Mouse (Mus musculus) gastrocnemius, adult 18-20 months (tissue): ENCODE data around the gene Gdpd5. TPM values are rescaled to one million over a fixed set of nuclear protein-coding genes. Genes with fewer than 3 reads are reported as not detected.

Experiments
- DNase-seq: peaks from one replicate; pipeline ENCODE4 v3.0.0; 2021; ENCODE audit warnings: low spot score
- total RNA-seq, 2 experiments: library from RNA; stranded (reverse); gene quantifications; 2 replicates each; pipeline ENCODE4 v1.2.3; 2021

The Gdpd5 gene
- total RNA-seq, 2 experiments from 2014 or later = 6.2 to 8.8 TPM

GRCm38 (mm10) chr7:99441534-99442072, 60.4 kb downstream of the Gdpd5 start:
- DNase-seq = peak; percentile 36

GRCm38 (mm10) chr7:99443164-99443563, 62.0 kb downstream of the Gdpd5 start:
- DNase-seq = peak; percentile 30

GRCm38 (mm10) chr7:99444012-99444411, 62.8 kb downstream of the Gdpd5 start:
- no peak for DNase-seq

DNA sequence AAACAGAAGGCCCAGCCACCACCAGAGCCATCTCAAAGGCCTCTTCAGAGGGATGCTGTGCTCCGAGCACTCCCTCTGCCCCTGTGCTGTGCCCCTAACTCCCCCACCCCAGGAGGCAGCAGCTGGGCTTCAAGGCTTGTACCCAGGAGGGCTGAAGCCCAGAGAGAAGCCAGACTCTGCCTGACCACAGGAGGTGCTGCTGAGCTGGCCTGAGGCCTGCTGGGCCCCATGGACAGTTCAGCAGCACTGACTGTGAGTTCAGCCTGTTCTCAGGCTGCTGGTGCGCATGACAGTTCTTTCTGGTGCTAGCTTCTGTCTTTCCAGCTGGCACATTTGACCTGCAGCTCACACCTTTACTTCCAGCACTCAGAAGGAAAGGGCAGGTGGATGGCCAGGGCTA, 64.6 kb downstream of the Gdpd5 start:
- no peak for DNase-seq

GRCm38 (mm10) chr7:99447323-99447722, 66.1 kb downstream of the Gdpd5 start:
- DNase-seq = no peak

DNA sequence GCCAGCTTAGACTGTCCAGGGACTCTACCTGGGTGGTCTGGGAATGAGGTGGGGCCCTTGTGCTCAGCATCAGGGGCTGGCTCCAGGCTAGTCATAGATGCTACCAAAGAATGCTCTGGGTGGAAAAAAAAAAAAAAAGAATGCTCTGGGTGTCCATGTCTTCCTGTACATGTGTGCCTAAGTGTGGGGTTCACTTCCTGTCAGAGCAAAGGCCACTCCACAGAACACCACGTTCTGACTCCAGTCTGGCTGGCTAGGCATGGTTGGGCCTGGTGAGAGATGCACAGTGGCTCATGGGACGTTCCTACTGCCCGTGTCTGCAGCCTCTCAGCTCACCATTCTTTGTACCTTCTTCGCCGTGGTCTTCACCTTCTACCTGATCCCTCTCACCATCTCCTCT, 67.4 kb downstream of the Gdpd5 start:
- DNase-seq = no peak

DNA sequence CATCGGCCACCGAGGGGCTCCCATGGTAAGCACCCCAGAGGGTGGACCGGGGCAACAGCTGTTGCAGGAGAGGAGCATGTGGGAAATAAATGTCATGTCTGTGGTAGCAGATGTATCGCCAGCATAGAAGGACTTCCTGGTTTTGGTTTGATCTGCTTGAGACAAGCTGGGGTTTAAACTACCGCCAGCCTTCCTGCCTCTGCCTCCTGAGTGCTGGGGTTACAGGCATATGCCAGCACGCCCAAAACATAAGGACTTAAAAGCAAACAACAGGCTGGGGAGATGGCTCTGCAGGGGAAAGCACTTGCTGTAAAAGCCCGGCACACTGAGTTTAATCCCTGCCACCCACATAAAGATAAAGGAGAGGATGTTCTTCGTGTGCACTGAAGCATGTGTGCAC, 67.8 kb downstream of the Gdpd5 start:
- no peak for DNase-seq

DNA sequence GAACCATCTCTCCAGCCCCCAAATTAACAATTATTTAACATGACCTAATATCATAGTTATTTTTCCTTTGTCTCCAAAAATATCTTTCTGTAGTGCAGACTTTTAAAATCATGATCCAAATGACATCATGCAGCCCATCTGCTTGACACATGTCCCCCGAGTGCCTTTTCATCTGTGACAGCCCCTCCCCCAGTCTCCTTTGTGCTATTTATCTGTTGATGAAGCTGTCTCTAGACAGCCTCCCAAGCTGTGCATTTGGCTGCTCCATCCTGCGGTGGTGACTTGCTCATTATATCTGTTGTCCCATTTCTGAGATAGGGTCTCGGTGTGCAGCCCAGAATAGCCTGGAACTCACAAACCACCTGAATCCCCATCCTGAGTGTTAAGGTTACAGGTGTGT, 68.5 kb downstream of the Gdpd5 start:
- DNase-seq = no peak

- peak; percentile 85 for DNase-seq
These were observed 69.5 kb downstream of the Gdpd5 start for GRCm38 (mm10) chr7:99450703-99451102.

GRCm38 (mm10) chr7:99452859-99453258, 71.6 kb downstream of the Gdpd5 start:
- no peak for DNase-seq

GRCm38 (mm10) chr7:99454044-99454443, 72.8 kb downstream of the Gdpd5 start:
- no peak for DNase-seq

- no peak for DNase-seq
These were observed 77.6 kb downstream of the Gdpd5 start for GRCm38 (mm10) chr7:99458849-99459248.

GRCm38 (mm10) chr7:99459888-99460652, 78.9 kb downstream of the Gdpd5 start:
- no peak for DNase-seq

- no peak for DNase-seq
These were observed 81.9 kb downstream of the Gdpd5 start for GRCm38 (mm10) chr7:99463120-99463519.

DNA sequence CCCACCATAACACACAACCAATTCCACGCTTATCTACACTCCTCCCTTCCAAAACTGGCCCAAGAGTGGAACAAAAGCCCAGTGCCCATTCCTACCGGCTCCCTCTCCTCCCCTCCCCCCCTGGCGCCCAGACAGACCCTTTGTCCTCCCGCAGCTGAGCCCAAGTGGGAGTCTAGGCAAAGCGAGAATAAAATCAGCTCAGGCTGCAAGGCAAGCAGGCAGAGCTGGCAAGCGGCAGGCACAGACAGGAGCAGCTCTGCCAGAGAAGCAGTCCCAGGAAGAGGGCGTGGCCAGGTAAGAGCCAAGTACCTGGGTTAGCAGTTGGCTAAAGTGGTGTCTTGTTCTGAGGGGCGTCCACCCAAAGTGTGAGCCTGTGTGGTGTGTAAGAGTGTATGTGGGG, 84.6 kb downstream of the Gdpd5 start, which contains the start of gene Klhl35:
Klhl35 (plus strand) TSS at position 194 of the 400 bp plus-strand sequence.
- no peak for DNase-seq

- DNase-seq = no peak
These were observed 86.7 kb downstream of the Gdpd5 start for GRCm38 (mm10) chr7:99467916-99468282.

- DNase-seq = peak; percentile 32
These were observed 87.3 kb downstream of the Gdpd5 start for GRCm38 (mm10) chr7:99468283-99469132.

DNA sequence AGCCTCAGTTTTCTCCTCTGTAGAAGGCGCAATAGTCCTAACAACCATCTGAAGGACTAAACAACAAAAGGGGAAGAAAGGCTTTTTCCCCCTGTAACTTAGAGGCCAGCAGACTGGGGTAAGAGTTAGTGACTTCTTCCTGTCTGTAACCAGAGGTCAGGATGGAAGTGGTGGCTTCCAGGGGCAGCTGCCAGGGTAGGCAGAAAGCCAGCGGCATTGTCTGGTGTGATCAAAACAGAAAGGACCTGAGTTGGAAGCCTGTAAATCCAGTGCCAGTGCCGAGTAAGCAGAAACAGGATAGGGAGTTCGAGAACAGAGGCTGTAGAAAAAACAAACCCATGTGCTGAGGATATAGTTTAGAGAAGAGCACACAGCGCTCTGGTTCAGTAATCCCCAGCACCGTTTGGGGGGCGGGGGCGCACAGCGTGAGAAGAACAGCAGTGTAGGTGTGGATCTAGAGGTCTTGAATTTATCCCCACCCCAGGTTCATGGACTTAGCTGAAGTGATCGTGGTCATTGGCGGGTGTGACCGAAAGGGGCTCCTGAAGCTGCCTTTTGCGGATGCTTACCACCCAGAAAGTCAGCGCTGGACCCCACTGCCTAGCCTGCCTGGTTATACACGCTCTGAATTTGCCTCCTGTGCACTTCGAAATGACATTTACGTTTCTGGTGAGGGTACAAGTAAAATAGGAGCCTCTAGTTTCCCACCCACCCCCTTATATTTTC, 88.6 kb downstream of the Gdpd5 start:
- no peak for DNase-seq

DNA sequence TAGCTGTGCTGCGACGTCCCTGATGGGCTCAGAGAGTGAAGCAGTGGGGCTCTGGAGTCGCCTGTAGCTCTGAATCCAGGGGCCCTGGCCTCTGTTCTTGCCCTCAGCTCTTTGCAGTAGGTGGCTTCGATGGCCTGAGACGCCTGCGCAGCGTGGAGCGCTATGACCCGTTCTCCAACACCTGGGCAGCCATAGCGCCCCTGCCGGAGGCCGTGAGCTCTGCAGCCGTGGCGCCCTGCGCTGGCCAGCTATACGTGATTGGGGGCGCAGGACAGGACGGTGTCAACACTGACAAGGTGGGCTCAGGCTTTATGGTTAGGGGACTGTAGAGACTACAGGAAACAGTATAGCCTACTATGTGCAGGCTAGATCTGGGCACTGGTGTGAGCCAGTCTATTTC, 90.4 kb downstream of the Gdpd5 start:
- no peak for DNase-seq

DNA sequence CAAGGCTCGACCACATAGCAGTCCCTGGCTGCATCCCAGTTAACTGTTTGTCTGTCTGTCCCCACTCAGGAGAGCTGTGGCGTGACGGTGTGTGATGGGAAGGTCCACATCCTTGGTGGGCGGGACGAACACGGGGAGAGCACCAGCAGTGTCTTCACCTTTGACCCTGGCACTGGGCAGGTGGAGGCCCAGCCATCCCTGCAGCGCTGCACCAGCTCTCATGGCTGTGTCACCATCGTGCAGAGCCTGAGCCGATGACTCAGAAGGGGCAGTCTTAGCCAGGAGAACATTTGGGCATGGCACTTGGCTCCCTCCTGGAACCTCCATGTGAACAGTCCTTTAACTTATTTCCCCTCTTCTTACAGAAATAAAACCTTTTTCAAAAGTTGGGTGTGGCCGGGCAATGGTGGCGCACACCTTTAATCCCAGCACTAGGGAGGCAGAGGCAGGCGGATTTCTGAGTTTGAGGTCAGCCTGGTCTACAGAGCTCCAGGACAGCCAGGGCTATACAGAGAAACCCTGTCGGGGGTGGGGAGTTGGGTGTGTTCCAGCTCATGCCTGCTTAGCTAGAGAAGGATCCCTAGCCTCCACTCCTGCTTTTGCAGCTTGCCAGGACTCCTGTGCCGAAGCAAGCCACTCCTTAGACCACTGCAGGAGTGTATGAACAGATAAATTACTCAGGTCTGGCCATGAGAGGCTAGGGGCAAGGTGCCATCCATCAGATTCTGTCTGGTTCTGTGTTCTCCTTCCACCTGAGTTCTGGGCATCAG, 92.6 kb downstream of the Gdpd5 start:
- DNase-seq = no peak
